Mouse (Mus musculus) olfactory bulb, adult 2 months (tissue): ENCODE data around the gene Lmo7.

Experiments
- CTCF ChIP-seq: fragments of 200-500 bp; IDR thresholded peaks from 2 replicates; pipeline ENCODE4 v1.5.1; 2012; ENCODE audit warnings: low read depth, mild to moderate bottlenecking, low read length, moderate library complexity; ENCODE audit not compliant: insufficient read depth
- POLR2A ChIP-seq: fragments of 200-500 bp; IDR thresholded peaks from 2 replicates; pipeline ENCODE4 v1.6.1; 2012; ENCODE audit warnings: mild to moderate bottlenecking, low read depth, low read length, moderate library complexity; ENCODE audit not compliant: insufficient read depth

DNA sequence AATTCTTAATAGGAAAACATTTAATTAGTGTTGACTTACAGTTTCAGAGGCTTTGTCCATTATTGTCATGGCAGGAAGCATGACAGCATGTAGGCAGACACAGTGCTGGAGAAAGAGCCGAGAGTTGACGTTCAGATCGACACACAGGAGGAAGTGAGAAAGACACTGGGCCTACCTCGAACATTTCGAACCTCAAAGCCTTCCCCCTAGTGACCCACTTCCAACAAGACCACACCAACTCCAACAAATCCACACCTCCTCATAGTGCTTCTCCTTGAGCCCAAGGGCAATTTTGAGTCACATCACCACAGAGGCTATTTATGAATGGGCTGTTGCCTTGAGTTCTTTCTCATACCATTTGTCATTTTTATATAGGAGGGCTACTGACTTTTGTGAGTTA is 22.7 kb upstream of the Lmo7 start:
- TF ChIP-seq CTCF (no peak), POLR2A (no peak)
